In genomic region chr14:111971857-111972256, GRCm38 (mm10) we compare ENCODE assay signal across 27 mouse cellular contexts.
DNase-seq lines count a peak whose midpoint lies in the region; ATAC-seq and TF ChIP-seq lines count a peak whose summit lies in the region.
"Had no signal": no experiment of that assay in that cellular context is flagged by ENCODE, and none has a peak within 500 bp of the region (broad histone marks: within the 10 kb centered on the region; RNA-seq: fewer than 3 reads in every experiment).

No protein-coding gene starts in this region.

- no peak overlapping the region; the same call in 1 of the 2 replicates for H3K27ac ChIP-seq in ES-E14 (ENCODE audit: insufficient read depth, low read depth, low read length, poor library complexity, severe bottlenecking)
- H3K27ac ChIP-seq in kidney, embryonic 15.5 days, result no peak overlapping the region
- H3K27ac ChIP-seq: embryonic facial prominence, embryonic 15.5 days; heart, adult 2 months; heart, embryonic 10.5 days; heart, embryonic 13.5 days; hindbrain, embryonic 14.5 days; hindbrain, postnatal 0 days had no signal

- no peaks in the 10 kb centered on the region for H3K36me3 ChIP-seq in ES-E14 (ENCODE audit: control insufficient read depth, insufficient read depth, low read length, poor library complexity, severe bottlenecking)
- no peaks in the 10 kb centered on the region for H3K36me3 ChIP-seq in kidney, embryonic 15.5 days
- H3K36me3 ChIP-seq: embryonic facial prominence, embryonic 15.5 days; heart, embryonic 10.5 days; heart, embryonic 13.5 days had no signal

- no peak overlapping the region for H3K4me2 ChIP-seq in kidney, embryonic 15.5 days
- H3K4me2 ChIP-seq: embryonic facial prominence, embryonic 15.5 days; heart, embryonic 13.5 days; hindbrain, embryonic 14.5 days had no signal

- no peaks in the 10 kb centered on the region for H3K9me3 ChIP-seq in ES-E14 (ENCODE audit: control insufficient read depth, insufficient read depth, low read depth, low read length)
- no peaks in the 10 kb centered on the region for H3K9me3 ChIP-seq in kidney, embryonic 15.5 days (replicated peaks)
- H3K9me3 ChIP-seq: embryonic facial prominence, embryonic 15.5 days; heart, embryonic 10.5 days; heart, embryonic 13.5 days had no signal

- H3K4me1 ChIP-seq in ES-E14 (ENCODE audit: control insufficient read depth in 2 of 2, insufficient read depth in 2 of 2, low read length in 2 of 2, poor library complexity in 1 of 2), result no peaks in the 10 kb centered on the region; a peak in 1 of 4 replicates
- no peaks in the 10 kb centered on the region for H3K4me1 ChIP-seq in kidney, embryonic 15.5 days
- H3K4me1 ChIP-seq: embryonic facial prominence, embryonic 15.5 days; heart, embryonic 10.5 days; heart, embryonic 13.5 days had no signal

- H3K4me3 ChIP-seq in ES-E14 (ENCODE audit: insufficient read depth in 1 of 2, low read depth in 1 of 2, low read length in 2 of 2, poor library complexity in 1 of 2, severe bottlenecking in 1 of 2), result no peak overlapping the region
- H3K4me3 ChIP-seq in kidney, embryonic 15.5 days (replicated peaks), result no peak overlapping the region
- H3K4me3 ChIP-seq: embryonic facial prominence, embryonic 15.5 days; heart, adult 2 months; heart, embryonic 10.5 days; heart, embryonic 13.5 days had no signal

- peak; percentile 23 to 27 for DNase-seq in right cerebral cortex, postnatal 10 days (ENCODE audit: low spot score in 2 of 2)
- no peak for DNase-seq in right cerebral cortex, adult 18-20 months
- DNase-seq in ES-E14 (ENCODE audit: low read depth, low spot score), result peak; percentile 69
- peak; percentile 83 for DNase-seq in ZHBTc4 (ENCODE audit: low read depth, low spot score)
- DNase-seq: adrenal gland, adult 2 months; adrenal gland, postnatal 14 days; cerebellum, adult 11-12 months; cerebellum, adult 8-10 months; cerebellum, postnatal 10 days; cerebellum, postnatal 36 days; embryo, embryonic 11 days; forebrain, postnatal 0 days; gastrocnemius, postnatal 25 days; heart, adult 2 months; heart, postnatal 14 days; heart, postnatal 4 days had no signal

- in situ Hi-C loops in ES-E14 (cut with MboI; ENCODE audit: low sequenced_read_pairs in 2 of 2, unreplicated experiment in 2 of 2), result no loop called here

- no peak for ATAC-seq in kidney, embryonic 15.5 days (replicated peaks; ENCODE audit: low FRiP score)
- no peak for ATAC-seq in frontal cortex, adult (ENCODE audit: low TSS enrichment)
- ATAC-seq: CD4-positive, CD25-positive, alpha-beta regulatory T cell, adult 4 months; forebrain, embryonic 14.5 days; forebrain, postnatal 0 days; hindbrain, postnatal 0 days; inflammation-experienced regulatory T-cells, adult 6 months; intestine, embryonic 16.5 days had no signal

- 36% methylated on average over 3 of the region's 3 CpGs for WGBS in kidney, embryonic 15.5 days

- no peak overlapping the region for H3K9ac ChIP-seq in ES-E14 (ENCODE audit: insufficient read depth, low read depth, low read length, poor library complexity, severe bottlenecking)
- H3K9ac ChIP-seq in kidney, embryonic 15.5 days, result no peak overlapping the region
- H3K9ac ChIP-seq: embryonic facial prominence, embryonic 15.5 days; forebrain, postnatal 0 days; heart, embryonic 13.5 days; hindbrain, embryonic 14.5 days had no signal

- H3K27me3 ChIP-seq in kidney, embryonic 15.5 days, result no peaks in the 10 kb centered on the region
- H3K27me3 ChIP-seq: embryonic facial prominence, embryonic 15.5 days; heart, embryonic 13.5 days had no signal

TF ChIP-seq in ES-E14, 5 proteins besides CTCF, POLR2A, EP300 and RAD21:
- TF ChIP-seq ZNF384 (IDR thresholded peaks at IDR 0.05; ENCODE audit: low read depth, low read length) (no peak), HCFC1 (IDR thresholded peaks at IDR 0.05; ENCODE audit: borderline replicate concordance, insufficient read depth, low read length) (no peak), MAFK (IDR thresholded peaks at IDR 0.05; ENCODE audit: insufficient read depth, low read depth, low read length) (no peak), ZC3H11A (IDR thresholded peaks at IDR 0.05; ENCODE audit: borderline replicate concordance, low read depth, low read length) (no peak), CHD2 (IDR thresholded peaks at IDR 0.05; ENCODE audit: low read depth, low read length) (no peak)
TF ChIP-seq in ES-E14: peak in this region for 0.
